Mouse (Mus musculus) megakaryocyte, adult 5-6 weeks (primary cell): Measurements from ENCODE around the gene Pacsin2. TPM values are rescaled to one million over a fixed set of nuclear protein-coding genes. Genes with fewer than 3 reads are reported as not detected.
A peak's percentile ranks its signal among the peaks of the same experiment; 100 is the strongest.
"Not testable (repeated sequence)": the region's sequence is repeated elsewhere in the genome, so short reads cannot be mapped to it uniquely, and the experiment has no call there.

Experiments used
- ATAC-seq: 2 replicates; pipeline ENCODE4 v1.8.0; 2016; ENCODE audit warnings: mild to moderate bottlenecking, inconsistent platforms; ENCODE audit not compliant: poor library complexity, severe bottlenecking
- total RNA-seq, 2 experiments: library from RNA; stranded (forward) in 1 of 2; stranded (reverse) in 1 of 2; fragments of 153-499, 151-499 nt in 1 of 2; fragments of 221-1000, 200-1000 nt in 1 of 2; gene quantifications; 2 replicates each; pipeline versions ENCODE4 v1.2.3 to v1.2.4; 2015 to 2017

The Pacsin2 gene
- total RNA-seq, 2 experiments from 2014 or later = 75.0 to 115 TPM

GRCm38 (mm10) chr15:83387911-83388310 lies 76.5 kb downstream of the Pacsin2 start:
- no peak for ATAC-seq

GRCm38 (mm10) chr15:83383633-83384032 lies 80.8 kb downstream of the Pacsin2 start:
- ATAC-seq = no peak

GRCm38 (mm10) chr15:83383136-83383535 lies 81.3 kb downstream of the Pacsin2 start:
- no peak for ATAC-seq

- no peak for ATAC-seq
These were observed 81.9 kb downstream of the Pacsin2 start for GRCm38 (mm10) chr15:83382467-83382866.

- no peak for ATAC-seq
These were observed 87.3 kb downstream of the Pacsin2 start for GRCm38 (mm10) chr15:83377153-83377552.

GRCm38 (mm10) chr15:83375136-83375535 lies 89.3 kb downstream of the Pacsin2 start:
- peak; percentile 72 for ATAC-seq

- no peak for ATAC-seq
These were observed 90.3 kb downstream of the Pacsin2 start for GRCm38 (mm10) chr15:83374076-83374475.

- ATAC-seq = not testable (repeated sequence)
These were observed 95.7 kb downstream of the Pacsin2 start for GRCm38 (mm10) chr15:83368702-83369101.

GRCm38 (mm10) chr15:83368261-83368660 lies 96.1 kb downstream of the Pacsin2 start:
- no peak for ATAC-seq

- peak; percentile 95 for ATAC-seq
These were observed 97.4 kb downstream of the Pacsin2 start for GRCm38 (mm10) chr15:83366933-83367552.

- ATAC-seq = no peak
These were observed 98.7 kb downstream of the Pacsin2 start for GRCm38 (mm10) chr15:83365697-83366096.

- no peak for ATAC-seq
These were observed 100.2 kb downstream of the Pacsin2 start for GRCm38 (mm10) chr15:83364194-83364593.

- not testable (repeated sequence) for ATAC-seq
These were observed 101.6 kb downstream of the Pacsin2 start for GRCm38 (mm10) chr15:83362813-83363212.

- ATAC-seq = not testable (repeated sequence)
These were observed 103.5 kb downstream of the Pacsin2 start for GRCm38 (mm10) chr15:83360899-83361298.

GRCm38 (mm10) chr15:83360140-83360539 lies 104.3 kb downstream of the Pacsin2 start:
- ATAC-seq = no peak

GRCm38 (mm10) chr15:83358476-83358875 lies 105.9 kb downstream of the Pacsin2 start:
- no peak for ATAC-seq

GRCm38 (mm10) chr15:83351546-83351945 lies 112.9 kb downstream of the Pacsin2 start:
- no peak for ATAC-seq

- ATAC-seq = no peak
These were observed 113.5 kb downstream of the Pacsin2 start for GRCm38 (mm10) chr15:83350859-83351258.

GRCm38 (mm10) chr15:83349954-83350711 lies 114.3 kb downstream of the Pacsin2 start, which contains the start of gene Arfgap3:
Gene Arfgap3 (minus strand): TSS chr15:83350247.
- ATAC-seq = peak; percentile 93

- ATAC-seq = no peak
These were observed 115.0 kb downstream of the Pacsin2 start for GRCm38 (mm10) chr15:83349225-83349953.

GRCm38 (mm10) chr15:83348747-83349146 lies 115.7 kb downstream of the Pacsin2 start:
- ATAC-seq = no peak
